Mouse (Mus musculus) intestine, embryonic 15.5 days (tissue): ENCODE measurements around the gene Terf2ip. TPM values are rescaled to one million over a fixed set of nuclear protein-coding genes. Genes with fewer than 3 reads are reported as not detected.

ENCODE experiments used
- ATAC-seq: fragments of 200-750 bp; cut with Nextera tagmentation; 2 replicates; pipeline ENCODE4 v1.8.0; 2017; ENCODE audit warnings: moderate TSS enrichment, moderate library complexity
- H3K27ac ChIP-seq: fragments of 300-500 bp; sonication (generic); 2 replicates; pipeline ENCODE4 v1.5.1; 2015; ENCODE audit warnings: mild to moderate bottlenecking, inconsistent platforms
- H3K27me3 ChIP-seq: fragments of 300-500 bp; sonication (generic); replicated peaks from 2 replicates; pipeline ENCODE4 v1.6.1; 2015; ENCODE audit warnings: inconsistent platforms
- H3K36me3 ChIP-seq: fragments of 300-500 bp; sonication (generic); 2 replicates; pipeline ENCODE4 v1.6.1; 2015; ENCODE audit warnings: inconsistent platforms
- H3K4me1 ChIP-seq: fragments of 300-500 bp; sonication (generic); replicated peaks from 2 replicates; pipeline ENCODE4 v1.6.1; 2015; ENCODE audit warnings: inconsistent platforms
- H3K4me2 ChIP-seq: fragments of 300-500 bp; sonication (generic); replicated peaks from 2 replicates; pipeline ENCODE4 v1.6.1; 2015; ENCODE audit warnings: mild to moderate bottlenecking, inconsistent platforms
- H3K4me3 ChIP-seq: fragments of 300-500 bp; sonication (generic); replicated peaks from 2 replicates; pipeline ENCODE4 v1.5.1; 2015; ENCODE audit warnings: inconsistent platforms
- H3K9ac ChIP-seq: fragments of 300-500 bp; sonication (generic); 2 replicates; pipeline ENCODE4 v1.6.1; 2015; ENCODE audit warnings: inconsistent platforms
- H3K9me3 ChIP-seq: fragments of 300-500 bp; sonication (generic); 2 replicates; pipeline ENCODE4 v1.6.1; 2016; ENCODE audit warnings: inconsistent platforms
- WGBS: fragments of 180-500 bp; shearing (Covaris S2); methylation state at CpG from one replicate; pipeline ENCODE4 v1.1.7; 2015; 5-methylcytosine and 5-hydroxymethylcytosine counted together
- polyA plus RNA-seq: library from polyadenylated mRNA; unstranded; fragments of >200 nt; fragmentation: Nextera tagmentation; extraction: Ambion mirVana; gene quantifications from 2 replicates; pipeline ENCODE4 v1.2.1, GENCODE M21; 2015

The Terf2ip gene
- 18.2 and 19.0 TPM in 2 replicates for polyA plus RNA-seq

DNA sequence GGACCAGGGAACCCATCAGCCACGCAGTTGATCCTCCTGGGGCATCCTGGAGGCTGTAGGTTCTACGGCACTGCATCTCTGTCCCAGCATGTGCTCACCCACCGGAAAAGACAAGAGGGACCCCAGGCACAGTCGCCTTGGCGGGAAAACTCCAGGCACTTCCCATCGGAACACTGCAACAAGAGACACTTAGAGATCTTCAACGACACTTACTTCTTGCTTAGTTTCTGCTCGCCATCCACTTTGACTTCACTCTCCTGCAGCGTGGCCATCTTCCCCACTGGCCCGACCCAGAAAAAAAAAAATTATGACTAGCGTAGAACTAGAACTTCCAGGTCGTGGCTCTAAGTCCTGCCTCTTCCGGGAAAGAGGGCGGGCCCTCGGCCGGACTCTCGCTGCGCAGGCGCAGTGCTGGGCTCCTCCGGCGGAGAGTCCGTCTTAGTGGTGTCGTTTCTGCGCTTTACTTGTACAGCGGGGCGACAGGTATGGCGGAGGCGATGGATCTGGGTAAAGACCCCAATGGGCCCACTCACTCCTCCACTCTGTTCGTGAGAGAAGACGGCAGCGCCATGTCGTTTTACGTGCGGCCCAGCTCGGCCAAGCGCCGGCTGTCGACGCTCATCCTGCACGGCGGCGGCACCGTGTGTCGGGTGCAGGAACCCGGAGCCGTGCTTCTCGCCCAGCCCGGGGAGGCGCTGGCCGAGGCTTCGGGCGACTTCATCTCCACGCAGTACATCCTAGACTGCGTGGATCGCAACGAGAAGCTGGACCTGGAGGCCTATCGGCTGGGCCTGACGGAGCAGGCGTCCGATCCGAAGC is at the start of gene Terf2ip, which contains the start of gene Kars:
Gene Terf2ip, plus strand, starts transcription at position 402 of the 819 bp plus-strand sequence.
Gene Kars, minus strand, starts transcription at position 327 of the 819 bp plus-strand sequence.
- Histone ChIP-seq H3K9ac (peak within 1 kb of the TSS; percentile 90), H3K4me3 (peak within 1 kb of the TSS; percentile 96), H3K4me2 (peak within 1 kb of the TSS; percentile 93), H3K4me1 (peaks cover 11% of the 10 kb centered on the region), H3K27ac (peak within 1 kb of the TSS; percentile 79), H3K27me3 (no peaks in the 10 kb centered on the region), H3K9me3 (no peaks in the 10 kb centered on the region), H3K36me3 (peaks cover 3% of the 10 kb centered on the region; the same call in 1 of the 2 replicates)
- peak; percentile 96 for ATAC-seq
- under 1% methylated on average over 61 of the region's 61 CpGs for WGBS

DNA sequence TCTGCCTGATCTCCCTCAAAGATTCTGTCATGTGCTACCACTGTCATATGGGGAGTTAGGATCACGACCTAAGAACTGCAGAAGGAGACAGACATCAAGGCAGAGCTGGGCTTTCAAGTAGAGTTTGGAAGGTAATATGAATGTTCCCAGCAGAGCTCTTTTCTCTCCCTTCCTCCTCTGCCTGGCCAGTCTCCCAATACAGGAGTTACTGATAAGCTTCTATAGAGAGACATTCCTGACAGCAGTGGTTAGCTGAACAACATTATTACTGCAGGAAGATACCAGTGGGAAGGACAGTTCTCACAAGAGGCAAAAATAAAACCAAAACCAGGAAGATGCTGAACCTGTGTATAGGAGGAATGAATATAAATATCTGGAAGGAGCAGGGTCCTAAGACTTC is 48.6 kb upstream of the Terf2ip start:
- Histone ChIP-seq H3K9ac (no peak overlapping the region), H3K4me2 (no peak overlapping the region)
- no peak for ATAC-seq

GRCm38 (mm10) chr8:111963091-111963490 is 48.1 kb upstream of the Terf2ip start:
- WGBS: 75% methylated on average over 10 of the region's 10 CpGs
- ATAC-seq: no peak

More for the DNA sequence above, 48.6 kb upstream of the Terf2ip start:
- Histone ChIP-seq H3K36me3 (no peaks in the 10 kb centered on the region), H3K27ac (no peak overlapping the region), H3K9me3 (no peaks in the 10 kb centered on the region), H3K4me3 (no peak overlapping the region), H3K27me3 (no peaks in the 10 kb centered on the region), H3K4me1 (no peaks in the 10 kb centered on the region)
- 75% methylated on average over 1 of the region's 1 CpGs for WGBS

DNA sequence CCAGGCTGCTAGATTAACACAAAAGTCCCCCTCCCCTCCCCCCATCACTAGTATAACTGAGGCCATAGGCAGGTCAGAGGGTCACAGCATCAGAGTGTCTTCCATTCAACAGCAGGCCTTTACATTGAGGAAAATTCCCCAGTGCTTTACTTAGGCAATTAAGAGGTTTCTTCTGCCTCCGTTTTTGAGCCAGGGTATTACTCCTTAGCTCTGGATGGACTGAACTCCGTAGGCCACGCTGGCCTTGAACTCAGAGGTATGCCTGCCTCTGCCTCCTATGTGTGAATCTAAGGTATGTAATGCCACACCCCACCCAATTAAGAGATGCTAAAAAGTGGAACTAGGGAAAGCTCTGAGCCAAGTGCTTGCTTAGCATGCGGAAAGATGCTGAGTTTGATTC is 47.7 kb upstream of the Terf2ip start:
- Histone ChIP-seq H3K9ac (no peak overlapping the region), H3K4me1 (no peaks in the 10 kb centered on the region), H3K27me3 (no peaks in the 10 kb centered on the region), H3K9me3 (no peaks in the 10 kb centered on the region), H3K4me2 (no peak overlapping the region), H3K36me3 (no peaks in the 10 kb centered on the region), H3K4me3 (no peak overlapping the region), H3K27ac (no peak overlapping the region)
- WGBS: 91% methylated on average over 4 of the region's 4 CpGs
- no peak for ATAC-seq

More at GRCm38 (mm10) chr8:111963091-111963490, 48.1 kb upstream of the Terf2ip start:
- no peak overlapping the region for H3K4me2 ChIP-seq
- no peaks in the 10 kb centered on the region for H3K4me1 ChIP-seq
- no peaks in the 10 kb centered on the region for H3K9me3 ChIP-seq
- H3K9ac ChIP-seq: no peak overlapping the region
- H3K4me3 ChIP-seq: no peak overlapping the region
- no peak overlapping the region for H3K27ac ChIP-seq
- H3K36me3 ChIP-seq: no peaks in the 10 kb centered on the region
- H3K27me3 ChIP-seq: no peaks in the 10 kb centered on the region

DNA sequence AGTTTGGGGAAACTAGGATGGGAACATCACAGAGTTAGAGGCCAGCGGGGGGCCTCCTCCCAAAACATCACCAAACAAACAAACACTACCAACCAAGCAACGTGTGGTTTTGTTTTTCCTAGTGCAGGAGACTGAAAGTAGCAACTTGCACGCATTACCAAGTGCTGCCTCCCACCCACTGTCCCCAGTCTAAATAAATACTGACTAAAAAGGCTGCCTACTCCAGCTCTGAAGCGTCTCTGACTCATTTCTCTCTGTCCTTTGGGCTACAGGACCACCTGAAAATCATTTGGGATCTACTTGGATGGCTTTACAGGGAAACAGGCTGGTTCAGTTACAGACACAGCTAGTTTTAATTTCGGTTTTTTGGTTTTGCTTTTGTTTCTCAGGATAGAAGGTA is 46.8 kb upstream of the Terf2ip start:
- no peak overlapping the region for H3K9ac ChIP-seq
- no peak for ATAC-seq
- H3K9me3 ChIP-seq: no peaks in the 10 kb centered on the region
- no peaks in the 10 kb centered on the region for H3K27me3 ChIP-seq
- H3K36me3 ChIP-seq: no peaks in the 10 kb centered on the region
- no peak overlapping the region for H3K4me3 ChIP-seq
- no peak overlapping the region for H3K4me2 ChIP-seq
- H3K27ac ChIP-seq: no peak overlapping the region
- H3K4me1 ChIP-seq: no peaks in the 10 kb centered on the region
- 57% methylated on average over 5 of the region's 5 CpGs for WGBS

DNA sequence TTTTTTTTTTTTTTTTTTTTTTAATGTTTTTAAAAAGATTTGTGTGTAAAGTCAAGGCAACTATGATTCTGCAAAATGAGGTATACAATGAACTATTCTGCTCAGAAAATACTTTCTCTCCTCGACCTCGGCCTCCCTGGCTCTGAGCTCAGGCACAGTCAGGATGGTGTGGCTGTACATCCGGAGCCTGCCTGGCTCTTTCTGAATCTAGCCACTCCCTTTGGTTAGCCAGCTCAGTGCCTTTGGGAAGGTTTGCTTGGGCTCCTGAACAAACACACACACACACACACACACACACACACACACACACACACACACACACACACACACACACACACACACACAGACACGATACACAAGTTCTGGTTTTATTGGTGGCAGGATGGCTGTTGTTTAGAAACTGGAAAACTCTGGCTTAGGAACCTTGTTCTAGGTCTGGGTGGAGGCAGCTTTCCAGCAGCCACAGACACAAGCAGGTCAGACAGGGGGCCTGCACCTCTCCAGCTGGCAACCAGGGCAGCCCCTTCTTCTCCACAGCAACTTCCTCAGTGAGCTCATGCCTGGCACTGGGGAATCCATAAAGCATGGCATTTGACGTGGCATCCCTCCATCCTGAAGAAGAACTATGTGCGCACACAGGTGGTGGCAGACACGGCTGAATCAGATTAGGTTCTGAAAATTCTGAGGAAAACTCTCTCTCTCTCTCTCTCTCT is 46.2 kb upstream of the Terf2ip start:
- no peak overlapping the region for H3K27ac ChIP-seq
- no peak for ATAC-seq
- no peaks in the 10 kb centered on the region for H3K9me3 ChIP-seq
- no peaks in the 10 kb centered on the region for H3K27me3 ChIP-seq
- H3K4me3 ChIP-seq: no peak overlapping the region
- H3K9ac ChIP-seq: no peak overlapping the region
- no peaks in the 10 kb centered on the region for H3K36me3 ChIP-seq
- 62% methylated on average over 7 of the region's 7 CpGs for WGBS
- H3K4me1 ChIP-seq: no peaks in the 10 kb centered on the region
- H3K4me2 ChIP-seq: no peak overlapping the region

DNA sequence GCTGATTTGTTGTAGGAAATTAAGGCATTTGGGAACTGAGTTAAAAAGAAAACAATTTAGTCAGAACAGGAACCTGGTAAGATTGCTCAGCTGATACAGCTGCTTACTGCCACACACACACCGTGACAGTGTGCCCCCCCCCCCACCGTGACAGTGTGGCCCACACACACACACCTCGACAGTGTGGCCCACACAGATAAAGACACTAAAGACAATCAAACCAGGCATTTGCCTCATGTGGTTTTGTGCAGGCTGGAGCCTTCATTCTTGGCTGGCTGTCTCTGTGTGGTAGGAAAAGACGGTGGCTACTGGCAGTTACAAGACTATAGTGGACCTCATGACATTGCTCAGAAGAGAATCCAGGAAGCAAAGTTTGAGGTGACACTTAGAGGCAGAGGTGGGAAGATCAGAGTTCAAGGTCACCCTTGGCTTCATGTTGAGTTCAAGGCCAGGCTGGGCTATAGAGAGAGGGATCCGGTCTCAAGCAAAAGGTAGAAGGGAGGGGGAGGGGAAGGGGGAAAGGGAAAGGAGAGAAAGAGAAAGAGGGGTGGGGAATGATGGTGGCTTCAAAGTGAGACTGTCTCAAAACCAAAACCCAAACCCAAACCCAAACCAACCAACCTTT is 43.8 kb upstream of the Terf2ip start:
- Histone ChIP-seq H3K4me3 (no peak overlapping the region), H3K27me3 (no peaks in the 10 kb centered on the region), H3K36me3 (0 out of 2 replicates have a peak, but pooled peaks cover 4% of the 10 kb centered on the region), H3K27ac (no peak overlapping the region), H3K4me2 (no peak overlapping the region), H3K9me3 (no peaks in the 10 kb centered on the region), H3K4me1 (no peaks in the 10 kb centered on the region), H3K9ac (no peak overlapping the region)
- WGBS: 78% methylated on average over 5 of the region's 5 CpGs
- ATAC-seq: no peak

- Histone ChIP-seq H3K4me1 (no peaks in the 10 kb centered on the region), H3K9ac (no peak overlapping the region), H3K27me3 (no peaks in the 10 kb centered on the region), H3K4me2 (no peak overlapping the region), H3K36me3 (0 out of 2 replicates have a peak, but pooled peaks cover 4% of the 10 kb centered on the region), H3K4me3 (no peak overlapping the region), H3K27ac (no peak overlapping the region), H3K9me3 (no peaks in the 10 kb centered on the region)
- 89% methylated on average over 10 of the region's 10 CpGs for WGBS
- ATAC-seq: no peak
Measured at GRCm38 (mm10) chr8:111968541-111968940, 42.7 kb upstream of the Terf2ip start.

DNA sequence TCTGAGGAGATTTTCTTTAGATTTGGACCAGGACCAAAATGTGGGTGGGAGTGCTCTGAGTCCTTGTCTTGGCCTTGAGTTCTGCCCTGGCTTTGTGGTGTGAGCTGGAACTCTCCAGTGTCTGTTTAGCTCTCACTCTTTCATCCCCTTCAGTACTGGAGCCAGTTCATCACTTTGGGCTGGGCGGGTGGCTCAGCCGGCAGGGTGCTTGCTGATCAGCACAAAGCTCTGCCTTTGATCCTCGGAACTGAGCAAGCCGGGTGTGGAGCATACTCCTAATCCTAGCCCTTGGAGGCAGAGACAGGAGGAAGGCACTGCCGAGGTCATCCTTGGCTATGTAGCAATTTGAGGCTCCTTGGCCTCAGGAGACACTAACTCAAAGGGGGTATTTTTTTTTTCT is 42.2 kb upstream of the Terf2ip start:
- no peak for ATAC-seq
- no peak overlapping the region for H3K4me3 ChIP-seq
- no peaks in the 10 kb centered on the region for H3K9me3 ChIP-seq
- WGBS: 52% methylated on average over 5 of the region's 5 CpGs
- H3K27me3 ChIP-seq: no peaks in the 10 kb centered on the region
- no peaks in the 10 kb centered on the region for H3K4me1 ChIP-seq
- H3K36me3 ChIP-seq: 0 out of 2 replicates have a peak, but pooled peaks cover 4% of the 10 kb centered on the region
- no peak overlapping the region for H3K4me2 ChIP-seq
- no peak overlapping the region for H3K27ac ChIP-seq
- no peak overlapping the region for H3K9ac ChIP-seq

DNA sequence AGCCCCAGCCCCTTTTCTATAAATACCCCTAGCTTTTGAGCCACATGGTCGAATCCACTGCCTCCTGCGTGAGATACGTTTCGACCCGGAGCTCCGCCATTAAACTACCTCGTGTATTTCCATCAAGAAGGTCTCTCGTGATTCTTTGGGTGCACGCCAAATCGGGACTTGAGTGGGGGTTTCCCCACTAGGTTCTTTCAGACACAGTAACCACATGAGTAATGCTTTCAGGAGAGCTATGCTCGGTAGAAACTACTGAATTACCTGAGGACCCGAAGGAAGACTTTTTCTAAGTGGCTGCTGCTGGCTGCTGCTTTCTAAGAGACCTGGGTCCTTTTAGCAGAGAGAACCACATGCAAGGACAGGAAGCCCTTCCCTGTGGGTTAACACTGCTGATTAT is 37.1 kb upstream of the Terf2ip start:
- ATAC-seq: no peak
- WGBS: 96% methylated on average over 12 of the region's 12 CpGs

GRCm38 (mm10) chr8:111975706-111976105 is 35.5 kb upstream of the Terf2ip start:
- H3K9ac ChIP-seq: no peak overlapping the region
- no peak overlapping the region for H3K4me3 ChIP-seq
- peaks cover 11% of the 10 kb centered on the region; the same call in 1 of the 2 replicates for H3K36me3 ChIP-seq
- no peaks in the 10 kb centered on the region for H3K4me1 ChIP-seq
- WGBS: 93% methylated on average over 2 of the region's 2 CpGs
- no peaks in the 10 kb centered on the region for H3K9me3 ChIP-seq
- no peak overlapping the region for H3K27ac ChIP-seq
- H3K27me3 ChIP-seq: no peaks in the 10 kb centered on the region
- no peak for ATAC-seq
- H3K4me2 ChIP-seq: no peak overlapping the region

More for the DNA sequence above, 37.1 kb upstream of the Terf2ip start:
- H3K9ac ChIP-seq: no peak overlapping the region
- H3K9me3 ChIP-seq: no peaks in the 10 kb centered on the region
- H3K4me3 ChIP-seq: no peak overlapping the region
- H3K4me2 ChIP-seq: no peak overlapping the region
- no peaks in the 10 kb centered on the region for H3K27me3 ChIP-seq
- peaks cover 10% of the 10 kb centered on the region; the same call in 1 of the 2 replicates for H3K36me3 ChIP-seq
- no peaks in the 10 kb centered on the region for H3K4me1 ChIP-seq
- no peak overlapping the region for H3K27ac ChIP-seq

DNA sequence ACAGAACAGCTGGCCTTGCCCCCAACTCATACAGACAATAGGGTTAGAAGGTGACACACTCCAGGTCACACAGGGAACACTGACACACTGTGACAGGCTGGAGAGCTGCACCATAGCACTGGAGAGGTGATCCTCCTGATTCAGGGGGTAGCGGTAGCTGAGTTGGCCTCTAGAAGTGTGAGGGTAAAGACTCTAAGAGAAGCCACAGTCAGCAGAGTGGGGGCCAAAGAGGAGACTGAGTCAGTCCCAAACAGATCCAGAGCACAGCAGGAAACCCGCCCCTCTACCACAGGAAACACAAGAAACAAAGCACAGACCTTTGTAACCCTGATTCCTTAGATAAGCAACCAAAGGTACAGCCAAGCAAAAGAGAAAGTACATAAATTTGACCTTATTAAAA is 34.9 kb upstream of the Terf2ip start:
- peaks cover 11% of the 10 kb centered on the region; the same call in 1 of the 2 replicates for H3K36me3 ChIP-seq
- no peaks in the 10 kb centered on the region for H3K4me1 ChIP-seq
- H3K9ac ChIP-seq: no peak overlapping the region
- H3K27ac ChIP-seq: no peak overlapping the region
- no peak overlapping the region for H3K4me2 ChIP-seq
- no peak overlapping the region for H3K4me3 ChIP-seq
- no peaks in the 10 kb centered on the region for H3K27me3 ChIP-seq
- ATAC-seq: no peak
- 93% methylated on average over 2 of the region's 2 CpGs for WGBS
- no peaks in the 10 kb centered on the region for H3K9me3 ChIP-seq
